Mouse (Mus musculus) left cerebral cortex, adult 11 months (tissue): ENCODE results near the gene Gm10681.
"Not testable (repeated sequence)": the region's sequence is repeated elsewhere in the genome, so short reads cannot be mapped to it uniquely, and the experiment has no call there.

Experiments used
- DNase-seq: peaks from one replicate; pipeline ENCODE4 v3.0.0; 2022; ENCODE audit warnings: low spot score

Gene Gm10681

DNA sequence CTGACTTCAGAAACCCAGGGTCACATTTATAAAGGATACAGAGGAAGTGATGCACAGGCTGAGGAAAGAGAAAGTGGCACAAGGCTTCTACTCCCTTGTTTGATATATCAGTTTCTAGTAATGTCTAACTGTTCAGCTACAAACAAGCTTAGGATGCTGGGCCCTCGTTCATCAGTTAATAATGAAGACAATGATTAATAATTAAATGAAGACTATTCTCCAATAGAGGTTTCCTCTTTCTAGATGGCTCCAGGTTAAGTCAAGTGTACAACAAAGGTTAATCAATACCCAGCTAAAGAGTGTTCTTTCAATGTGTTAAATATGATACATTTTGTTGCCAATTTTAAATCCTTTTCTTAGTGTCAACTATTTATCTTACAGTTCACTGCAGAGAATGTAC, 78.2 kb downstream of the Gm10681 start, which contains the start of gene Hsd3b4:
Gene Hsd3b4 (minus strand): TSS at position 101 of the 400 bp plus-strand sequence.
- not testable (repeated sequence) for DNase-seq

DNA sequence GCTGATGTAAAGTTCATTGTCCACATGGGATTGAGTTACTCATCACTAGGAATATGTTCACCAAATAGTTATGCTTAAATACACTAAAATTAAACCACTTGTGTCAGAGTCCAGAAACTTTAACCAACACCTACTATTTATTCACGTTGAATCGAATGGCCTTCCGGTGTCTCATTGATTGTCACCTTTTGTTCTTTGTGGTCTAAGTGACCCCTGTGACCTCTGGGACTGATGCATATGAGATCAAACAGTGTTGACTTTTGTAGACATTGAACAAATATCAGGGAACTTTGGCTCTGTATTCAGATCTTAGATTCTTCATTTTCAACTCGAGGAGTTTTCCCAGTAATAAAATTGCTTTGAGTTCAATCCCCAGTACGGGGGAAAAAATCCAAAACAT, 81.4 kb downstream of the Gm10681 start:
- DNase-seq, result not testable (repeated sequence)
